Mouse (Mus musculus) right cerebral cortex, adult 2 months (tissue): ENCODE measurements at regions not wholly inside any gene's neighbourhood (a gene's known extent, or its start where the extent isn't known, plus 50 kb on each side); places are given as distances from the start of the nearest gene placed in this dataset.
A peak's percentile ranks its signal among the peaks of the same experiment; 100 is the strongest.

Experiments used
- DNase-seq, 2 experiments: peaks; one replicate each; pipeline ENCODE4 v3.0.0; 2021 to 2022; ENCODE audit warnings: low spot score in 2 of 2

DNA sequence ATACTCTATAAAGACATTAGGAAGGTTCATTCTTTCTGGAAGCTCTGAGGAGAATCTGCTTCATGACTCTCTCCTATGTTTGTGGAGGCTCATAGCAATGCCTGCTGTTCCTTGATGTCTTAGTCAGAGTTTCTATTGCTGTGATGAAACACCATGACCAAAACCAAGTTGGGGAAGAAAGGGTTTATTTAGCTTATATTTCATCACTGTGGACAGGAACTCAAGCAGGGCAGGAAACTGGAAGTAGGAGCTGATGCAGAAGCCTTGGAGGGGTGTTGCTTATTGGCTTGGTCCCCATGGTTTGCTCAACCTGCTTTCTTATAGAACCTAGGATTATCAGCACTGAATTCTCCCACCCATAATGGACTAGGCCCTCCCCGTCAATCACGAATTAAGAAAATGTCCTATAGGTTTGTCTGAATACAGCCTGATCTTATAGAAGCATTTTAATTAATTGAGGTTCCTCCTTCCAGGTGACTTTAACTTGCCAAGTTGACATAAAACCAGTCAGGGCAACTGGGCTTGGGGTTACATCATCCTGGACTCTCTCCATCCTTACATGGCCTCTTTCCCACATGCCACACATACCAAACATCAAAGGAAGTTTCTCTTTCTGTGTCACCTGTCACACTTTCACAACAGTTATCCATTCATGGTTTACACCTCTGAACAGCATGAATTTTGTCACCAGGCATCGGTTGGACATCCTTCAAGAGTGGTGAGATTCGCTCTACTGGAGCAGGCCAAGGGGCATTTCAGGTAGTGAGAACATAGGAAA is 85.3 kb upstream of the Serp2 start:
- no peak for DNase-seq

DNA sequence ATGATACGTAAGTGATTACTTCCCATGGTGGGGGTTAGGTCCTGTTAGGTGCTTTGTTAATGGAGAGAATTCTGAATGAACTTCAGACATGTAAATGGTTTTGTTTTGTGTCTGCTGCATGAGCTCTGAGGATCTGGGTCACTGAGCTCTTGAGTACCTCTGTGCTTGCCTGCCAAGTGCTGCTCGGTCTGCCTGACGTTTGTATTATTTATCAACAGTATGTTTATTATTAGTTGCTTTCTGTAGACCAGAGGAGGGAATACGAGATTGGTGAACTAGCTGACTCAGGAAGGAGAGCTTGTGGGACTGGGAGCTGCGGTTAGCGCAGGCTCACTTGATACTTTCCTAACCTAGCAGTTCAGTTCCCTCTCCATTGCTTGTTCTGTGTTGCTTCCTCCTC is 76.5 kb upstream of the Serp2 start:
- no peak for DNase-seq

DNA sequence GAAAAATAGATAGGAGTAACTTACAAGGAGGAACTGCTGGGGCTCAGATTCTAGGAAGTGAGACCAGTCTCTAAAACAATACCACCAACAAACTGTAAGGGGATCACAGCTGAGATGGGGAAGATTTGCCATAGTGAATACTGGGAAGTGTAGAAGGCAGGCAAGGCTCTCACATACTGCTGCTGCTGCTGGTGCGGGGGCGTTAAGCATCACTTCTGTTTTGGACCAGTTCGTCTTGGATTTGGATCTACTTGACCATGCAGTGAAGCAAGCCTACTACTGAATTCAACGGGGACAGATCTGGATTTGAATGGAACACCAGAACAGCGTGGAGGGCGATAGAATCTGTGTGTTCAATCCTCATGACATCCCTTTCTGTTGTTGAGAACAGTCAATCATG is 76.1 kb upstream of the Serp2 start:
- DNase-seq = peak; percentile 33 to 37

DNA sequence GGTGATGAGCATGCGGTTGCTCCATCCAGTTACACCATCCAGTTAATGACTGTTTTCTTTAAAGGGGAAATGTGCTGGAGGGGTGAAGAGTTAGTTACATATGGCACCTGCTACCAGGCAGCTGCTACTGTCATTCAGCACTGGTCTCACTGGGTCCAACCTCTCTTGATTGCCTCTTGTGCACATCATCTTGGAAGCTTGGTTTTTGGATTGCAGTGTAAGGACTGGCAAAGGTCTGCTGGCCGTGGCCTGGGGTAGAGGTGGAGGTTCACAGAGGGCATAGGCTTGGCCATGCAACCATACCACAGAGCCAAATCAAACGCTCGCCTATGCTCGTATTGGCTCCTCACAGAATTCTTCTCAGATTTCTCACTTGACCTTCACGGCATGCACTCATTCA is 75.1 kb upstream of the Serp2 start:
- DNase-seq = no peak

DNA sequence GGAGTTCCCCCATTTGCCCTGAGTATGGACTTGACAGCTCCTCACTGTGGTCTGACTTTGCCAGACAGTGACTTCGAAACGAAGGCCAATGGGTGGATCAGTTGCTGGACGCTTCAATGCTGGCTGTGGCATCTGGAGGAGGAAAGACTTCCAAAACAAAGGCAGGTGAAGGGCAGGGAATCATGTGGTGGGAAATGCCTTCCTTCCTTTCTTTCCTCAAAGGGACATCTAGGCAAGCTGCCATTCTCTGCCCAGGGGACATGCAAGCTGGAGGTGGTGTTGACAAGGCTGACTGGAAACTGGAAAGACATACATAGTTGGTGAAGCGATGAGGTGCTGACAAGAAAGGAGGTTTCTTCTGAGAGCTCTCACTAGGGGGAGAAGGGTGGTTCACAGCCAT is 74.5 kb upstream of the Serp2 start:
- DNase-seq = no peak

DNA sequence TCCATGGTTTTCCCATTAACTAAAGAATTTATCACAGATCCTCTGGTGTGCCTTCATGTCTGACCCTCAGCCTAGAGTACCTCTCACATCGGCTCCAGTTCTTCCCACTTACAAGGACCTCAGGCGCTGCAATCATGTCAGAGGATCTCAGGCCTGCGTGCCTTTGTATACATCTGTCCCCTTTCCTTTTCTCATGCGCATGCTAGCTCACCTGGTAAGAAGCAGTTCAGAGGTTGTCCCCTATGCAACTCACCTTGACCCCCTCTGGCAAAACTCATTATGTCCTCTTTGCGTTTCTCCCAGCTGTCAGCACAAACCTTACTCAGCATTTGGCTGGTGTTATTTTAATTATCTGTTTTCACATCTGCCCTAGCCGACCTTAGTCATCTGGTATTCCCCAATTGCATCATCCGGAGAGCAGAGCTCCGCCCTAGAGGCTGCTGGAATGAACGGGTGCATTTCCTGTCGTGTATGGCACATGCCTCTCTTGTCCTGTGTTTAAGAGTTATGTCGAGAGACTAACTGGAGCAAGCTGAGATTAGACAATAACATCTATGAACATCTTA is 73.3 kb upstream of the Serp2 start:
- no peak for DNase-seq

DNA sequence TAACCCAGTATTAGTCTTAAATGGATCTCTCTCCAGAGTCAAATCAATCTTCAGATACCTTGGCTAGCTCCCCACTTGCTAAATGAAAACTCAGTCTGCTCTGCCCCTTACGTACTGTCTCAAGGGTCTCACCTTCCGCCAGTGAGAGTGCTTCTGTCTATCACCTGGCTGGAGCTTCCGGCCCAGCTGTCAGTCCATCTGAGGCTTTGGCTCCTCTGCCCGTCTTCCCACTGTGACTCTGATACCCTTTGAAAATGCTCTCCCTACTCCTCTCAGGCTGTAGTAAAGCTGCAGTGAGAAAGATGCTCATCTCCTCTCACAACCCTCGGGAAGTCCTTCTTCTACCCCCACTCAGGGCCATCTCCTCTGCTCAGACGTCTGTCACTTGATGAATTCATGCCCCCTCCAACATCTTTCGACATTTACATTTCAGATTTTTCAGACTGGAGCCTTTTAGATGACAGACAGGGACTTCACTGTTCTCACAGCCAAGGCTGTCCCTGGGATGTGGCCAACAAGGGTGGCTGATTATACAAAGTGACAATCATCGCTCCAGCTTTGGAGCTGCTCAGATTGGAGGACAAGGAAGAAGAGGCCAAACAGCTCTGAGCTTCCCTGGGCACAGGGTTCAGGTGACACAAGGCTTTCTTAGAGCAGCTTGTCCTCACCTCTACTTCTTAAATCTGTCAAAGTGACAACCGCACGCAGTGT is 71.6 kb upstream of the Serp2 start:
- DNase-seq = peak in 1 of 2 experiments; percentile 47

DNA sequence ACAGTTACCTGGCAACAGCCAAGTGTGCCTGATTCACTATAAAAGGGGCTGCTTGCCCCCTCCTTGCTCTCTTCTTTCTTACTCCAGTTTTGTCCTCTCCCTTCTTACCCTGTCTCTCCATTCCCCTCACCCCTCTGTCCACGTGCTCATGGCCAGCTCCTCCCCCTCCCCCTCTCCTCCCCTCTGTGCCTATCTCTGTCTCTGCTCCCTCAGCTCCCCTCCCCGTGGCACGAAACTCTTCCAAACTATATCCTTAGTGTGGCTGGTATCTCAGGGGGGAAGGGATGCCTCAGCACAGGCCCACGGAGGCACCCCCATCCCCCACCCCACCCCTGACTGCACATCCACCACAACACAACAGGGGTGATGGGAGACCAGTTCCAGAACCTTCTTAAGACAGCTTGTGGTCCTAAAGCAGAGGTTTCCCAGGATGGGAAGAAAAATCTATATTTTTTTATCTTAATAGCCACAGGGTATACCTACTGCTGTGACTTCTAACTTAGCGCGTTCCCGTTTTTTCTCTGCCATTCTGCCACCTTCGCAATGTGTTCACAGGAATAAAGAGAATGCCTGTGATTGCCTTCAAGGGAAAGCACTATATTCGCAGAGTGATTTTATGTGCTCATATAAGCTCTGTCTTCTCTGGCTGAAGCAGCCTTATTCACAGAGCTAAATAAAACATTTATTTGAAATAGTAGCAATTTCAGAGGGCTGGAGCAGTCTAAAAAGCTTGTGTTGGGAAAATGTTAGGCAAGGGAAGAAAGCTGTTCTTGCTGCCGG is 69.1 kb upstream of the Serp2 start:
- peak; percentile 22 to 25 for DNase-seq

DNA sequence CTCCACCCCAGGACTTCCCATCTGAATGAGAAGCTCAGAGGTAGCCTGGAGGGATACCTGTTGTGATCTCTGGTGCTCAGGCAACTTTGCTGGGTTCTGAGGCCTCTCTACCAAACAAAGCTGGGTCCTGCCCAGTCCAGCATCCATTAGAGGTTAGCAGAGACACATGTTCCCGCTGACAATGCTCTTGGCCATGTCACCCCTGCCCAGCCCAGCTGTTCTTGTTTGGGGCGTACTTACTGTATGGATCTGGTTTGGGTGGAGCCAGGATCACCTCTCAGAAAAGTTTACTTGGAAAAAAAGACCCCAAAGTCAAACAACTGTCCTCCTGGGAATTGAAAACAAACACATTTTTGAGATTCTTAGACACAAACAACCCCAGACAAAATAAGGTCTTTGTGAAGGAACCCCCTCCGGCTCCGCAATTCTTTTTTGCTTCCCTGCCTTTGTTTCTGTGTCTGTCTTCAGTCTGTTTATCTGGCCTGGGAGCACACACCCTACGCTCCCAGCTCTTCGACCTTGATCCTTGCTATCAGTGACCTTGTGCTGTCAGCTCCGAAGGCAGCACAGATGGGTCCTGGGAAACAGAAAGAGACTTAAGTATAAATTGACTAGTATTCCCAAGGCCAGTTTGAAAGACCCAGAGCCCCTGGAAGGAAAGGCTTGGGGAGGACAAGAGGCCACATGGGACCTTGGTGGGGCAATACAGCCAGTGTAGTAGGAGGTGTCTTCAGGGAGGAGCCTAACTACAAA is 68.1 kb upstream of the Serp2 start:
- no peak for DNase-seq

DNA sequence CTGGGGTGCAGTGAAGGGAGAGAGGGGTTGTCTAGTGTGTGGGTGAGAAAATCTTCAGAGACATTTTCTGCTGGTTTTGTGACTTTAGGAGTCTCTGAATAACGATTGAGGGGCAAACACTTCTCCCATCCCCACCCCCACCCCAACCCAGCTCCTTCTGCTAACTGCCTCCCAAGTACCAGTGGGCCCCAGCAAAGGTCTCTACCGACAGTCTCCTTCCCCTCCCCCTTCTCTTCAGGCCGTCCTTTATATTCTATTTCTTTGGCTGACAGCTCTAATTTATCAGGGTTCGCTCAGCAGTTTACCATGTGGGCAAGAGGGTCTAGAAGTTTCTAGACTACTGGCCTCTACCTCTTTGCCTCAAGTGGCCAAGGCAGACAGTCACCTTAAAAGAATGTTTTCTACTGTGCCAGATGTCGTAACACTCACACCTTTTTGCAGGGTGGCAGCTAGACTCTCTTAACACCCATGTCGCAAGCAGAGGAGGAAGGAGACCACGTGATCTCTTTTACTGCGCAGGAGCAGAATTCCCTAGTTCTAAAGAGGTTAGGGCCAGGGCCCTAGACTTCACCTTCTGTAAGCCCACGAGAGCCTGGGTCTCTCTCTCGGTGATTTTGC is 66.8 kb upstream of the Serp2 start:
- no peak for DNase-seq

DNA sequence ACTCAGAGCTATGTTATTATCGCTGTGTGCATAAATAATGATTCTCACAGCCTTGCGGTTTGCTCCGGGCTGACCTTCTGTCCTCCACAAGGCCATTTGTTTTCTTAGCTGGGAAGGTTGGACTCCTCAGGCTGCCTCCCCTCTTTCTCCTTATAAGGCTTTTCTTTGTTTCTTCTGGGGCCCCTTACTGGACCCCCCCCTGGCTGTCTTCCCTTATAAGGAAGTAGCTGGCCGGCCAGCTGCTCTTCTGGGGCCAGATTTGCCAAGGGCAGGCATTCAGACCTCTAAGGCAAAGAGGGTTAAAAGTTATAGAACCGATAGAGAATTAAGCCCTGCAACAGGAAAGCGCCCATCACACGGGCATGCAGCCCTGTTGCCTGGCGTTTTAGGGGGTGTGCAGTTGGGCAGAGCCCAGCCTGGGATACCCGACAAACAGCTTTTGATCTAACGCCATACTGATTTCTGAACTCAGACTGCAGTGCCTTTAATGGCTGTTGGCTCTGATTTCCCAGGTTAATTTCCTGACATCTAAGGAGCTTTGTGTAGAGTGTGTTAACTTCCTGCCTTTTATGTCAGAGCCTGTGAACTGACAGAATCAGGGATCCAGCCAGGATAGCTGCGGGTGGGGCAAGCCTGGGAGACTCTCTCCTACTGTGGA is 66.1 kb upstream of the Serp2 start:
- DNase-seq = no peak

DNA sequence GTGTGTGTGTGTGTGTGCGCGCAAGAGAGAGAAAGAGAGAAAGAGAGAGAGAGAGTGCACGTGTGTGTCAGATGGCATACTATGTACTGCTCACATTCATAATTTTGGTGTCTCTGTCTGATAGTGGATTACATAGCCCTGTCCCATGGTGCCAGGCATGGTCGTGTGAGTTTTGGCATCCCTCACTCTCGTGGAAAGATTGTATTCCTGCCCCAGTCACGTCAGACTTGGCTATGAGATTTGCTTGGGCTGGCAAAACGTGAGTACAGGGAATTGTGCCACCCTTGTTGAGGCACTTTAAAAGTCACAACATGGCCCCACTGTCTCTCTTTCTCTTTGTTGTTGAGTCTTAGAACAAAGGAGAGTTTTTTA is 62.3 kb upstream of the Serp2 start:
- DNase-seq = no peak

DNA sequence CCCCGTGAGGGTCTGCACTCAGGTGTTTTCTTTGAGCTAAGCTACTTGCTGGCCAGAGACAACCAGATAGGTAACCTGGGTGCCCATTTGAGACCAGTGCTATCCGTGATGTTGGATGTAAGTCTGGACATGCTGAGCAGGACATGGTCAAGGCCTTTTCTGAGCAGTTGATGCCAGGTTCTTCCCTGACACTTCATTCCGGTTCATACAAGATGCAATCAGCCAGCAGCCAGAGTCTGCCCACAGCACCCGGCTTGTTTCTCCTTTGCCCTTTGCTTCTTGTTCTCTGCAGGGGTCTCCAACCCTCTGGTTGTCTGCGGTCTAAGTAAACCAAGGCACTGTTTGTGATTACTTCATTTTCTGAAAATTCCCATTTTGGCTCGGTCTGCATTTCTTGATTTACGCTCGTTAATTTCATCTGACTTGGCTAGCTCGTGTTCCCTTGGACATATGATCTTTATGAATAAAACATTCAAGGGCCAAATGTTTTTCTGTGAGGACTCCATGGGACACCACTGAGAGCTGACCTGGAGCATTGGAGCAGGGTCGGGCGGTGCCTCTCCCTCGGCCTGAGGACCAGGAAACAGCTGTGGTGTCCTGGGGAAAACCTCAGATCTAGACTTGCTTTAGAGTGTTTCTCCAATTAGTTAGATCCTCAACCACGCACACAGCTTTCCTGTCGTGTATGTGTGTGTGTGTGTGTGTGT is 61.8 kb upstream of the Serp2 start:
- DNase-seq = no peak

DNA sequence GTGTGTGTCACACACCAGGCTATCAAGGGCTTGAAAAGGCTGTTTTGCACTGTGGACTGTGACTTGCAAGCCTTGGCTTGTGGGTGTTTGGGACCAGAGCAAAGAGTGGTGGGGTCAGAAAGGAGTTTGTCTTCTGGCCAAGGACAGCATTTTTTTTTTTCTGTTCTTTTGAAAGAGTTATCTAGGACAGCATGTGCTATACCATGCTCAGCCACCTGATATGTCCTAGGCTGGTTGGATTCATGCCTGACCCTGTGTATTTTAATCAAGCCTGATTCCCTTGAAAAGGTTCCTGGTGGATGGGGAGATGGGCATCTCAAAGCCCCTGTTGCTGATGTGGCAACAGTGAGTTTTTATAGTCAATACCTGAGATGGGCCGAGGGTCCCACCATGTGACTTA is 61.2 kb upstream of the Serp2 start:
- no peak for DNase-seq

DNA sequence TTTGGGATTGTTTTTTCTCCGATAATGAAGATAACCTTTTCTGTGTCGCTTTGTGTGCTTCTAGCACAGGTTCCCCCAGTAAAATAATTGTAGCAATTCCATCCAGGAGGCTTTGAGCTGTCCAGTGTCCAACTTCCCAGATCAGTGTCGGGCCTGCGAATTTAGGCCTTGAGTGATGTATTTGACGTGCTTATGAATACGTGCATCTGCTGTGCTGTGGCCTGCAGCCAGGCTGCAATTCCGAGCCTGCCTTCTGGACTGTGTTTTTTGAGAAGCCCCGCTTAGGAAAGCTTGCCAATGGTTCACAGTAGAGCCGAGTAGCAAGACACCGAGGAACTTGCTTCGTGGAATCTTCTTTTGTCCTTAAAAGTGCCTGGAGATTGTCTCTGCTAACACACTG is 60.8 kb upstream of the Serp2 start:
- no peak for DNase-seq

DNA sequence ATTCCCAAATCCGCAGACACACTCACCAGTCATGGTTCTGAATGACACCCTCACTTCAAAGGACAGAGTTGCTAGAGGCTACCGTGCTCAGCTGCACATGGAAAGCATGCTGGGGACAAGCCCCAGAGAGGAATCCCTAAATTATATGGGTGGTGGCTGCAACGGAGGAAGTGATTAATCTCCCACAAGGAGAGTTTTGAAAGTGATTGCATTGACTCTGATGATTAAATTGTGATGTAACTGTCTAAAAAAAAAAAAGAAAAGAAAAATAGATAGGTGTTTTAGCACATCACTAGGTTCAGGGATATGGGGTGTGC is 59.6 kb upstream of the Serp2 start:
- DNase-seq = no peak

DNA sequence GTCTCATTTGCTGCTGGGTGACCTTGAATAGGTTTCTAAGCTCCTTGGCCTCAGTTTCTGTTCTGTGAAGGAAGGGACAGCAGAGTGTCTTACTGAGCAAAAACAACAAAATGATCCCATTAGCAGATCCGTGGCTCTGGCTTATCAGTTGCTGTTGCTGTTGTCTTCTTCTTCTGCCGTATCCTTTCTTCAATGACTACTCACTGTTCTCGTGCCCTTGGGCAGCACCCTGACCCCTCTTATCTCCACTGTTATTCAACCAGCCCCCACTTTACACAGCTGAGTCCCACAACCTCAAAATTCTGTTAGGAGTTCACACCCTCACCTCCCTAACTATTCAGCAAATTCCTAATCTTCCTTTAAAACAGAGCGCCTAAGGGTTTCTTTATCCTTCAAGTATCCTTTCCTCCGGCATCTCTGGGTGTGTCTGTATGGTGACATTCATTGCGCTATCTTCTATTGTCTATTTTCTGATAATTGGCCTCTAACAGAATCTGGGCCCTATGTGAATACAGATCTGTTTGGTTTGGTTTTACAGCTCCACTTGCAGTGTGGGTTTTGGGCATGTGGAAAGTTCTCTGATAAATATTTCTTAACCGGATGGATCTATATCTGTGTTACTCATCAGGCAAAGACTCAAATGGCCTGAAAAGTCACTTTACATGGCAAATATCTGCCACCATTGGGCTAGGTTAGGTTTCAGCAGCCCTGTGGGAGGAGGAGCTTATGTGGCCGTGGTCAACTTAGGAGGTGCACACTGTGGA is 59.1 kb upstream of the Serp2 start:
- DNase-seq = no peak

DNA sequence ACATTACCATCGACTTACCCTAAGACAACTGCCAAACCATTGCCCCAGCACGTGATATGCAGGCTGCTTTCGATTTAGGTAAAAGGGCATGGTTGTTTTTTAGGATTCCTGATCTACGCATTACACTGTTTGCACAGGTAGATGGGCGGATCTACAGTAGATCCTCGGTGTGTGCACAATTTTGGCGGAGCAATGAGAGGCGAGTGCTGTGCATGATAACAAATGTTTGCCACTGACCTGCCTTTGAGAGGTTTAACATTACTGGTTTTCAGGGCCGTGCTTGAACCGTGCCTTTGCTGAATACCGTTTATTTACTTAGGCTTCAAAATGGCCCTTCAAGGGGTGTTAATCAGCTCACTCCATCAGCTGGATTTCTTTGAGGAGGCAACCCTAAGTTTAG is 58.5 kb upstream of the Serp2 start:
- no peak for DNase-seq

DNA sequence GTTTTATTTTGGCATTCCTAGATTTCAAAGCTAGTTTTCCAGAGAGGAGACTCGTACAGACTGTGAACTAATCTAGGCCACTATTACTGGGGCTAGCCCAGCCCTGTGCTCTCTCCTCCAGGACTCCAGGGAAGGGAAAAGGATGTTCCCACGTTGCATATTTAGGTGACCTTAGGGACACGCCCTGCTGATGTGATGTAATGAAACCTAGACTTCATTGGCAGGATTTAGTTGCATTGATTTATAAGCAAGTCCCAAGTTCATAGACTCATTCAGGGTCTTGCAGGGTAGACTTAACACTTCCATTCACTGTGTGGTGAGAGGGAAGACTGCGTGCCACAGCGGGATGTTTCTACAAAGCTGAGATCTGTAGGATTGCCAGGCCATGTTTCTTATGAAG is 58.0 kb upstream of the Serp2 start:
- no peak for DNase-seq

DNA sequence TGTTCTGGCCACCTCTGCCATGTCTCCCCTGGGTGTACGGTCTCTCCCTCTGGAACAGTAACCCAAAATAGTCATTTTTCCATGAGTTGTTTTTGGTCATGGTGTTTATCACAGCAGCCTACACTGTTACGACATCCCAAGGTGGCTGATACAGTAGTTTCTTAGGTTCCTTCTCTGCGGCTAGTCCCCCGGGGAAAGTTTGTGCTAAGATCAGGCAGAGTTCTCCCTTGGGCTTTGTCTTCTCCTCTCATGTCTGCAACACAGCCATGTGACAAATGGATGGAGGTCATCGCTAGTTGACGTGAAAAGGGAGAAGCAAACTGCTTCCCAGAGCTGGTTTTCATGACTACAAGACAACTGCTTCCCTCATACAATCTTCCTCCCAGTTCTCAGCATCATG is 56.9 kb upstream of the Serp2 start:
- no peak for DNase-seq
